Mouse (Mus musculus) MEL (cell line): ENCODE measurements at regions not wholly inside any gene's neighbourhood (a gene's known extent, or its start where the extent isn't known, plus 50 kb on each side); places are given as distances from the start of the nearest gene placed in this dataset.

Source experiments
- DNase-seq: peaks from one replicate; pipeline ENCODE4 v3.0.0; 2011; ENCODE audit warnings: low read depth, low spot score
- H3K27ac ChIP-seq: 2 replicates; pipeline ENCODE4 v1.5.1; 2012; ENCODE audit warnings: low read depth, mild to moderate bottlenecking, control low read depth, low read length, moderate library complexity; ENCODE audit not compliant: control insufficient read depth
- H3K27me3 ChIP-seq, 2 experiments: fragments of 150-350 bp in 1 of 2; sonication (generic) in 1 of 2; 2 replicates each; pipeline ENCODE4 v1.6.1; 2012; ENCODE audit warnings: low read length in 2 of 2, mild to moderate bottlenecking in 2 of 2, improper control_type of control experiment in 1 of 2, moderate library complexity in 1 of 2; ENCODE audit not compliant: insufficient read depth in 2 of 2, control insufficient read depth in 1 of 2
- H3K36me3 ChIP-seq, 2 experiments: 2 replicates each; pipeline ENCODE4 v1.6.1; 2012 to 2014; ENCODE audit warnings: low read length in 2 of 2, improper control_type of control experiment in 1 of 2, inconsistent platforms in 1 of 2, mild to moderate bottlenecking in 1 of 2; ENCODE audit not compliant: insufficient read depth in 2 of 2, control insufficient read depth in 1 of 2
- H3K4me1 ChIP-seq, 2 experiments: fragments of 150-350 bp in 1 of 2; sonication (generic) in 1 of 2; 2 replicates each; pipeline ENCODE4 v1.6.1; 2012; ENCODE audit warnings: low read length in 2 of 2, improper control_type of control experiment in 1 of 2, mild to moderate bottlenecking in 1 of 2; ENCODE audit not compliant: insufficient read depth in 2 of 2, control insufficient read depth in 1 of 2
- H3K4me3 ChIP-seq, 2 experiments: fragments of 150-350 bp in 1 of 2; sonication (generic) in 1 of 2; 2 replicates each; pipeline ENCODE4 v1.5.1; 2012; ENCODE audit warnings: low read depth in 2 of 2, low read length in 2 of 2, mild to moderate bottlenecking in 2 of 2, moderate library complexity in 2 of 2, control low read depth in 1 of 2, improper control_type of control experiment in 1 of 2; ENCODE audit not compliant: control insufficient read depth in 1 of 2, insufficient read depth in 1 of 2
- H3K79me2 ChIP-seq: 2 replicates; pipeline ENCODE4 v1.6.1; 2012; ENCODE audit warnings: mild to moderate bottlenecking, low read length, moderate library complexity; ENCODE audit not compliant: control insufficient read depth, poor library complexity, insufficient read depth
- H3K9ac ChIP-seq: 2 replicates; pipeline ENCODE4 v1.6.1; 2012; ENCODE audit warnings: low read depth, mild to moderate bottlenecking, control low read depth, low read length, moderate library complexity; ENCODE audit not compliant: control insufficient read depth, poor library complexity, severe bottlenecking
- H3K9me3 ChIP-seq: fragments of 150-350 bp; sonication (generic); replicated peaks from 2 replicates; pipeline ENCODE4 v1.6.1; 2012; ENCODE audit warnings: mild to moderate bottlenecking, low read length, improper control_type of control experiment, moderate library complexity; ENCODE audit not compliant: insufficient read depth
- CHD1 ChIP-seq: IDR thresholded peaks from 2 replicates; pipeline ENCODE4 v1.6.1; 2012; ENCODE audit warnings: low read depth, mild to moderate bottlenecking, inconsistent platforms, low read length, improper control_type of control experiment
- CHD2 ChIP-seq: IDR thresholded peaks from 2 replicates; pipeline ENCODE4 v1.6.1; 2011; ENCODE audit warnings: low read length, improper control_type of control experiment
- CTCF ChIP-seq, 3 experiments: IDR thresholded peaks in 2 of 3; conservative IDR thresholded peaks in 1 of 3; 2 replicates each; pipeline ENCODE4 v1.5.1; 2011 to 2012; ENCODE audit warnings: low read length in 3 of 3, low read depth in 2 of 3, mild to moderate bottlenecking in 2 of 3, improper control_type of control experiment in 1 of 3, inconsistent platforms in 1 of 3, mixed read lengths in 1 of 3, moderate library complexity in 1 of 3; ENCODE audit not compliant: control insufficient read depth in 1 of 3, insufficient read depth in 1 of 3, poor library complexity in 1 of 3, severe bottlenecking in 1 of 3
- E2F4 ChIP-seq: IDR thresholded peaks from 2 replicates; pipeline ENCODE4 v1.6.1; 2011; ENCODE audit warnings: low read depth, low read length, improper control_type of control experiment, borderline replicate concordance
- EP300 ChIP-seq, 2 experiments: IDR thresholded peaks; 2 replicates each; pipeline ENCODE4 v1.6.1; 2011; ENCODE audit warnings: improper control_type of control experiment in 2 of 2, low read length in 2 of 2, low read depth in 1 of 2, mild to moderate bottlenecking in 1 of 2
- GABPA ChIP-seq: IDR thresholded peaks from 2 replicates; pipeline ENCODE4 v1.6.1; 2012; ENCODE audit warnings: low read depth, mild to moderate bottlenecking, inconsistent platforms, low read length, improper control_type of control experiment, moderate library complexity
- GATA1 ChIP-seq: IDR thresholded peaks from 2 replicates; pipeline ENCODE4 v1.6.1; 2011; ENCODE audit warnings: low read depth, low read length, improper control_type of control experiment
- HCFC1 ChIP-seq: IDR thresholded peaks from 2 replicates; pipeline ENCODE4 v1.6.1; 2012; ENCODE audit warnings: low read depth, mild to moderate bottlenecking, inconsistent platforms, low read length, improper control_type of control experiment, moderate library complexity
- JUND ChIP-seq: IDR thresholded peaks from 2 replicates; pipeline ENCODE4 v1.6.1; 2011; ENCODE audit warnings: low read depth, mild to moderate bottlenecking, improper control_type of control experiment, low read length
- KAT2A ChIP-seq: conservative IDR thresholded peaks from 2 replicates; pipeline ENCODE4 v1.6.1; 2012; ENCODE audit warnings: low read depth, low read length, improper control_type of control experiment, inconsistent platforms
- MAFK ChIP-seq: IDR thresholded peaks from 2 replicates; pipeline ENCODE4 v1.6.1; 2011; ENCODE audit warnings: low read depth, mild to moderate bottlenecking, low read length, improper control_type of control experiment, borderline replicate concordance
- MXI1 ChIP-seq: IDR thresholded peaks from 2 replicates; pipeline ENCODE4 v1.6.1; 2011; ENCODE audit warnings: mild to moderate bottlenecking, low read depth, low read length, improper control_type of control experiment
- MYB ChIP-seq: IDR thresholded peaks from 2 replicates; pipeline ENCODE4 v1.6.1; 2011; ENCODE audit warnings: mild to moderate bottlenecking, low read depth, low read length, improper control_type of control experiment
- MYC ChIP-seq: IDR thresholded peaks from 2 replicates; pipeline ENCODE4 v1.6.1; 2011; ENCODE audit warnings: low read depth, mild to moderate bottlenecking, low read length, improper control_type of control experiment, moderate library complexity
- NELFE ChIP-seq: IDR thresholded peaks from 2 replicates; pipeline ENCODE4 v1.6.1; 2011; ENCODE audit warnings: low read depth, low read length, improper control_type of control experiment
- POLR2AphosphoS2 ChIP-seq: IDR thresholded peaks from 2 replicates; pipeline ENCODE4 v1.6.1; 2011; ENCODE audit warnings: low read length, improper control_type of control experiment
- SMC3 ChIP-seq: IDR thresholded peaks from 2 replicates; pipeline ENCODE4 v1.6.1; 2011; ENCODE audit warnings: low read depth, low read length, improper control_type of control experiment
- TAL1 ChIP-seq: IDR thresholded peaks from 2 replicates; pipeline ENCODE4 v1.6.1; 2012; ENCODE audit warnings: mild to moderate bottlenecking, inconsistent platforms, low read length, moderate library complexity, mixed read lengths
- TBP ChIP-seq: IDR thresholded peaks from 2 replicates; pipeline ENCODE4 v1.8.0; 2011; ENCODE audit warnings: low read depth, low read length, improper control_type of control experiment
- TCF12 ChIP-seq: IDR thresholded peaks from 2 replicates; pipeline ENCODE4 v1.6.1; 2014; ENCODE audit warnings: low read depth, mild to moderate bottlenecking, inconsistent platforms, low read length, improper control_type of control experiment, moderate library complexity
- UBTF ChIP-seq: IDR thresholded peaks from 2 replicates; pipeline ENCODE4 v1.6.1; 2012; ENCODE audit warnings: low read depth, mild to moderate bottlenecking, inconsistent platforms, low read length, improper control_type of control experiment, moderate library complexity, borderline replicate concordance; ENCODE audit not compliant: insufficient read depth
- USF1 ChIP-seq: IDR thresholded peaks from 2 replicates; pipeline ENCODE4 v1.6.1; 2014; ENCODE audit warnings: low read depth, mild to moderate bottlenecking, inconsistent platforms, low read length, improper control_type of control experiment, moderate library complexity
- USF2 ChIP-seq, 2 experiments: IDR thresholded peaks; 2 replicates each; pipeline ENCODE4 v1.6.1; 2011 to 2012; ENCODE audit warnings: improper control_type of control experiment in 2 of 2, low read length in 2 of 2, borderline replicate concordance in 1 of 2, inconsistent platforms in 1 of 2, low read depth in 1 of 2, mild to moderate bottlenecking in 1 of 2; ENCODE audit not compliant: insufficient read depth in 1 of 2
- ZC3H11A ChIP-seq: IDR thresholded peaks from 2 replicates; pipeline ENCODE4 v1.6.1; 2012; ENCODE audit warnings: low read depth, mild to moderate bottlenecking, inconsistent platforms, low read length, improper control_type of control experiment
- ZMIZ1 ChIP-seq: IDR thresholded peaks from 2 replicates; pipeline ENCODE4 v1.6.1; 2012; ENCODE audit warnings: low read depth, mild to moderate bottlenecking, inconsistent platforms, low read length, improper control_type of control experiment, moderate library complexity

DNA sequence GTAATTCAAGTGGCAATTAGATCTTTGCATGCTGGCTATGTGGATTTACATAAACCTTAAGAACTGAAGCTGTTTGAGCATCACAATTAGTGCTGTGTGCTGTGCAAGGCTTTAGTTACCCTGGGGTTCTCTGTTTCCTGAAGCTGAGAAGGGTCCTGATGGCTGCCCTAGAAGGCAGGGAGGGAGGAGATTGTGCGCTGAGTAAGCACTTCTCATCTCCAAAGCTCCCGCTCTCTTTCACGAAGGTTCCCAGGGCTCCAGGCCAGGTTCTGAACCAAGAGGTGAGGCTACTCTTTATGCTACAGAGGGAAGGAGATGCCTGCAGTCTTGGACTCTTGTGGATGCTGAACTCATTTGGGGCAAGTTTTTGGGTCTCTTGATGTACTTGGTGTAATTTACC, 206.7 kb downstream of the Fam169b start:
- H3K27me3 ChIP-seq: no peaks in the 10 kb centered on the region
- H3K4me1 ChIP-seq: no peaks in the 10 kb centered on the region
- H3K27ac ChIP-seq: no peak overlapping the region
- DNase-seq: no peak
- no peaks in the 10 kb centered on the region for H3K79me2 ChIP-seq
- H3K4me3 ChIP-seq: no peak overlapping the region
- no peak overlapping the region for H3K9ac ChIP-seq
- no peaks in the 10 kb centered on the region for H3K9me3 ChIP-seq
- no peak for TF ChIP-seq MAFK
- no peak for TF ChIP-seq CHD2
- TF ChIP-seq UBTF: no peak
- no peak for TF ChIP-seq USF2 (IDR thresholded peaks at IDR 0.05; ENCODE audit: borderline replicate concordance in 1 of 2, insufficient read depth in 1 of 2, low read depth in 1 of 2, low read length in 2 of 2)
- no peak for TF ChIP-seq NELFE
- no peak for TF ChIP-seq POLR2AphosphoS2
- no peak for TF ChIP-seq USF1
- no peak for TF ChIP-seq EP300 (IDR thresholded peaks at IDR 0.05; ENCODE audit: low read depth in 1 of 2, low read length in 2 of 2)
- TF ChIP-seq TBP: no peak
- TF ChIP-seq SMC3: no peak
- no peak for TF ChIP-seq ZC3H11A
- no peak for TF ChIP-seq MXI1
- TF ChIP-seq HCFC1: no peak
- no peak for TF ChIP-seq KAT2A
- TF ChIP-seq MYC: no peak
- no peak for TF ChIP-seq MYB
- no peak for TF ChIP-seq CHD1
- TF ChIP-seq GABPA: no peak
- no peak for TF ChIP-seq TAL1
- H3K36me3 ChIP-seq: no peaks in the 10 kb centered on the region

DNA sequence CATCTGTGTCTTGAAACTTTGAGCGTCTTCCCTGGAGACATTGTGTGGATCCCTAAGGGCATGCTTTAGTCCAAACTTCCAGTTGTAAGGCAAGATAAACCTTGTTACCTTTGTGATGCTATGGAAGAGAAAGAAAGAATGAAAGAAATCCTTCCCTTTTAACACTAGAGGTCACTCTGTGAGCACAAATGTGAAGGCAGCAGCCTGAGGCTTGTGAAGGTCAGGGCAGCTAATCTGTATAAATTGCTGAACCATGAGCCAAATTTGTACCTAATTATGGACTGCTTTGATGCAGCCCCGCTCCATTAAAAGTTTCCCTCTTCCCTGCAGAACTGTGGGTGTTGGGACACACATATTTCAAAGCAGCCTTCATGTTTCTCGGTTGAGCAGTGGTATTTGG, 204.4 kb downstream of the Fam169b start:
- Histone ChIP-seq H3K27ac (no peak overlapping the region), H3K9ac (no peak overlapping the region), H3K79me2 (no peaks in the 10 kb centered on the region), H3K27me3 (no peaks in the 10 kb centered on the region), H3K36me3 (no peaks in the 10 kb centered on the region), H3K9me3 (no peaks in the 10 kb centered on the region), H3K4me1 (no peaks in the 10 kb centered on the region), H3K4me3 (no peak overlapping the region)
- no peak for DNase-seq
- TF ChIP-seq ZMIZ1 (no peak), CTCF (IDR thresholded peaks at IDR 0.05 in 2 of 3, conservative IDR thresholded peaks at IDR 0.05 in 1 of 3; ENCODE audit: control insufficient read depth in 1 of 3, insufficient read depth in 1 of 3, low read depth in 2 of 3, low read length in 3 of 3, poor library complexity in 1 of 3, severe bottlenecking in 1 of 3) (no peak), ZC3H11A (no peak), EP300 (IDR thresholded peaks at IDR 0.05; ENCODE audit: low read depth in 1 of 2, low read length in 2 of 2) (no peak), GABPA (no peak), E2F4 (no peak), GATA1 (no peak), JUND (no peak), MYB (no peak), KAT2A (no peak), TCF12 (no peak)
